Mouse (Mus musculus): ENCODE measurements around the gene Prrt1. TPM values are rescaled to one million over a fixed set of nuclear protein-coding genes. Genes with fewer than 3 reads are reported as not detected.

The Prrt1 gene
- total RNA-seq, 2 experiments from 2014 or later, result 0.88 TPM; not detected in 1

GRCm38 (mm10) chr17:34646906-34647787, 17.8 kb downstream of the Prrt1 start, which contains the start of gene Atf6b:
Gene Atf6b (plus strand): TSS chr17:34647146.
- ATAC-seq (replicated peaks; ENCODE audit: poor library complexity, severe bottlenecking), result peak; percentile 81

- ATAC-seq (replicated peaks; ENCODE audit: poor library complexity, severe bottlenecking), result no peak
Observed at GRCm38 (mm10) chr17:34648141-34648890, 19.0 kb downstream of the Prrt1 start.

- ATAC-seq (replicated peaks; ENCODE audit: poor library complexity, severe bottlenecking), result no peak
Observed at GRCm38 (mm10) chr17:34649106-34649864, 20.0 kb downstream of the Prrt1 start.

- ATAC-seq (replicated peaks; ENCODE audit: poor library complexity, severe bottlenecking), result no peak
Observed at GRCm38 (mm10) chr17:34650781-34651180, 21.4 kb downstream of the Prrt1 start.

- no peak for ATAC-seq (replicated peaks; ENCODE audit: poor library complexity, severe bottlenecking)
Observed at GRCm38 (mm10) chr17:34651507-34652221, 22.3 kb downstream of the Prrt1 start.

GRCm38 (mm10) chr17:34652546-34652945, 23.2 kb downstream of the Prrt1 start:
- ATAC-seq (replicated peaks; ENCODE audit: poor library complexity, severe bottlenecking), result no peak

- no peak for ATAC-seq (replicated peaks; ENCODE audit: poor library complexity, severe bottlenecking)
Observed at GRCm38 (mm10) chr17:34652985-34653384, 23.7 kb downstream of the Prrt1 start.

- no peak for ATAC-seq (replicated peaks; ENCODE audit: poor library complexity, severe bottlenecking)
Observed at GRCm38 (mm10) chr17:34653746-34654285, 24.5 kb downstream of the Prrt1 start.

- no peak for ATAC-seq (replicated peaks; ENCODE audit: poor library complexity, severe bottlenecking)
Observed at GRCm38 (mm10) chr17:34654392-34654791, 25.1 kb downstream of the Prrt1 start.

- ATAC-seq (replicated peaks; ENCODE audit: poor library complexity, severe bottlenecking), result no peak
Observed at GRCm38 (mm10) chr17:34655160-34655559, 25.8 kb downstream of the Prrt1 start.

- ATAC-seq (replicated peaks; ENCODE audit: poor library complexity, severe bottlenecking), result no peak
Observed at GRCm38 (mm10) chr17:34655581-34655991, 26.3 kb downstream of the Prrt1 start.

GRCm38 (mm10) chr17:34656666-34657065, 27.3 kb downstream of the Prrt1 start:
- ATAC-seq (replicated peaks; ENCODE audit: poor library complexity, severe bottlenecking), result no peak

GRCm38 (mm10) chr17:34657271-34657670, 27.9 kb downstream of the Prrt1 start:
- no peak for ATAC-seq (replicated peaks; ENCODE audit: poor library complexity, severe bottlenecking)

GRCm38 (mm10) chr17:34658145-34658544, 28.8 kb downstream of the Prrt1 start:
- no peak for ATAC-seq (replicated peaks; ENCODE audit: poor library complexity, severe bottlenecking)

- no peak for ATAC-seq (replicated peaks; ENCODE audit: poor library complexity, severe bottlenecking)
Observed at GRCm38 (mm10) chr17:34658591-34658990, 29.3 kb downstream of the Prrt1 start.

- no peak for ATAC-seq (replicated peaks; ENCODE audit: poor library complexity, severe bottlenecking)
Observed at GRCm38 (mm10) chr17:34659181-34659896, 30.0 kb downstream of the Prrt1 start.

GRCm38 (mm10) chr17:34659897-34660214, 30.5 kb downstream of the Prrt1 start:
- no peak for ATAC-seq (replicated peaks; ENCODE audit: poor library complexity, severe bottlenecking)

- no peak for ATAC-seq (replicated peaks; ENCODE audit: poor library complexity, severe bottlenecking)
Observed at GRCm38 (mm10) chr17:34660259-34660820, 31.0 kb downstream of the Prrt1 start.

- no peak; the same call in 1 of the 2 replicates for ATAC-seq (replicated peaks; ENCODE audit: poor library complexity, severe bottlenecking)
Observed at GRCm38 (mm10) chr17:34661121-34661591, 31.8 kb downstream of the Prrt1 start.

Measured in granulocyte monocyte progenitor cell, adult 5-6 weeks (primary cell).